In the genomic region with DNA sequence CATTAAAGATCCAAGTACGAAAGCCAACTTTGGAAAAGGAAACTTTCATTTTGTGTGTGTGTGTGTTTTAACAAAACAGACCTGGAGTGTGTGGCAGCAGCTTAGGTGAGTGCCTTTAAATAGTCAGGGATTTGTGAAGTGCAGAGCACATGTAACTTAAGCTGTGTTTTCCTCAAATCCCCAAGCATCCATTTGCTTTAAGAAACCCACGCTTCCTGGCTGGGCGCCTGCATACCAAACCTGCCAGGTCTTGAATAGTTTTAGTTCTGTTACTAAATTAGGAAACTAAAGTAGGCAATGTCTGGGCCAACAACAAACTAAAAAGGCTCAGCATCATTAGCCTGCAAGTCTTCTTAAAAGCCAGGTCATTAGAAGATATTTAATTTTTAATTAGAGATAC, we compare ENCODE assay signal across 9 mouse cellular contexts. TPM values are rescaled to one million over a fixed set of nuclear protein-coding genes. Genes with fewer than 3 reads are reported as not detected.
DNase-seq lines count a peak whose midpoint lies in the region; ATAC-seq and TF ChIP-seq lines count a peak whose summit lies in the region.
"Had no signal": no experiment of that assay in that cellular context is flagged by ENCODE, and none has a peak within 500 bp of the region (broad histone marks: within the 10 kb centered on the region; RNA-seq: fewer than 3 reads in every experiment).

No protein-coding gene starts in this region.

- no peak for TF ChIP-seq CTCF in hindbrain, postnatal 0 days (IDR thresholded peaks at IDR 0.05; ENCODE audit: low read depth)

- 66% methylated on average over 3 of the region's 3 CpGs for WGBS in hindbrain, postnatal 0 days
- WGBS in hindbrain, embryonic 12.5 days, result 73% methylated on average over 3 of the region's 3 CpGs
- 71% methylated on average over 3 of the region's 3 CpGs for WGBS in intestine, embryonic 15.5 days

- H3K36me3 ChIP-seq in hindbrain, postnatal 0 days (ENCODE audit: insufficient read depth, low read length), result no peaks in the 10 kb centered on the region
- no peaks in the 10 kb centered on the region for H3K36me3 ChIP-seq in hindbrain, embryonic 12.5 days
- H3K36me3 ChIP-seq in intestine, embryonic 15.5 days, result no peaks in the 10 kb centered on the region
- H3K36me3 ChIP-seq: hindbrain, embryonic 15.5 days had no signal

- no peaks in the 10 kb centered on the region for H3K9me3 ChIP-seq in hindbrain, postnatal 0 days (ENCODE audit: low read length)
- H3K9me3 ChIP-seq in hindbrain, embryonic 12.5 days (replicated peaks), result no peaks in the 10 kb centered on the region
- H3K9me3 ChIP-seq in intestine, embryonic 15.5 days, result no peaks in the 10 kb centered on the region
- H3K9me3 ChIP-seq: hindbrain, embryonic 15.5 days had no signal

- no peaks in the 10 kb centered on the region for H3K27me3 ChIP-seq in hindbrain, postnatal 0 days (ENCODE audit: insufficient read depth, low read length)
- no peaks in the 10 kb centered on the region for H3K27me3 ChIP-seq in hindbrain, embryonic 12.5 days
- H3K27me3 ChIP-seq in intestine, embryonic 15.5 days (replicated peaks), result no peaks in the 10 kb centered on the region
- H3K27me3 ChIP-seq: hindbrain, embryonic 15.5 days had no signal

- H3K9ac ChIP-seq in hindbrain, postnatal 0 days (replicated peaks; ENCODE audit: low read length), result no peak overlapping the region
- no peak overlapping the region for H3K9ac ChIP-seq in hindbrain, embryonic 12.5 days
- H3K9ac ChIP-seq in intestine, embryonic 15.5 days, result no peak overlapping the region
- H3K9ac ChIP-seq: hindbrain, embryonic 15.5 days had no signal

- peak; percentile 34 for DNase-seq in hindbrain, postnatal 0 days (ENCODE audit: low spot score)
- DNase-seq in kidney, postnatal 25 days, result peak; percentile 76 to 81
- DNase-seq in lung, postnatal 10 days, result peak; percentile 26
- DNase-seq in embryo, embryonic 9.5 days (ENCODE audit: extremely low spot score), result no peak
- DNase-seq in spleen, adult 12 weeks (ENCODE audit: low spot score), result no peak

- no peak for ATAC-seq in hindbrain, postnatal 0 days
- no peak for ATAC-seq in hindbrain, embryonic 12.5 days (ENCODE audit: low FRiP score)
- peak; percentile 82 for ATAC-seq in frontal cortex, adult (ENCODE audit: low TSS enrichment)
- no peak for ATAC-seq in intestine, embryonic 15.5 days

- no peak overlapping the region for H3K4me3 ChIP-seq in hindbrain, postnatal 0 days (ENCODE audit: low read length)
- H3K4me3 ChIP-seq in hindbrain, embryonic 12.5 days, result no peak overlapping the region
- no peak overlapping the region for H3K4me3 ChIP-seq in intestine, embryonic 15.5 days (replicated peaks)
- H3K4me3 ChIP-seq: hindbrain, embryonic 15.5 days had no signal

- no peaks in the 10 kb centered on the region for H3K4me1 ChIP-seq in hindbrain, postnatal 0 days (ENCODE audit: insufficient read depth, low read length)
- H3K4me1 ChIP-seq in hindbrain, embryonic 12.5 days, result no peaks in the 10 kb centered on the region
- H3K4me1 ChIP-seq in intestine, embryonic 15.5 days (replicated peaks), result 0 out of 2 replicates have a peak, but pooled peaks cover 3% of the 10 kb centered on the region

- no peak overlapping the region for H3K27ac ChIP-seq in hindbrain, postnatal 0 days
- H3K27ac ChIP-seq in hindbrain, embryonic 12.5 days, result no peak overlapping the region
- H3K27ac ChIP-seq in intestine, embryonic 15.5 days, result no peak overlapping the region
- H3K27ac ChIP-seq: hindbrain, embryonic 15.5 days had no signal

- no peak overlapping the region for H3K4me2 ChIP-seq in hindbrain, postnatal 0 days (ENCODE audit: low read depth, low read length)
- no peak overlapping the region for H3K4me2 ChIP-seq in hindbrain, embryonic 12.5 days (replicated peaks)
- H3K4me2 ChIP-seq in intestine, embryonic 15.5 days (replicated peaks), result no peak overlapping the region
- H3K4me2 ChIP-seq: hindbrain, embryonic 15.5 days had no signal

RNA-seq across cellular contexts. Expression of a gene that starts 47.0 kb away (rescaled TPM):
- total RNA-seq in hindbrain, postnatal 0 days (2014; rRNA removed), result 43.2 and 48.5 TPM in 2 replicates
- polyA plus RNA-seq in hindbrain, postnatal 0 days (2015; fragmentation: Nextera tagmentation; extraction: Ambion mirVana), result 22.4 and 22.6 TPM in 2 replicates
- polyA plus RNA-seq in hindbrain, embryonic 12.5 days (2016; fragmentation: Nextera tagmentation; extraction: Ambion mirVana), result 31.3 and 33.8 TPM in 2 replicates
- 8.9 and 10.4 TPM in 2 replicates for polyA plus RNA-seq in intestine, embryonic 15.5 days (2015; fragmentation: Nextera tagmentation; extraction: Ambion mirVana)

RNA-seq across cellular contexts. Expression of a gene that starts 49.2 kb away (rescaled TPM):
- 4.3 and 5.3 TPM in 2 replicates for total RNA-seq in hindbrain, postnatal 0 days (2014; rRNA removed)
- polyA plus RNA-seq in hindbrain, postnatal 0 days (2015; fragmentation: Nextera tagmentation; extraction: Ambion mirVana), result 6.2 and 8.2 TPM in 2 replicates
- 31.6 and 33.1 TPM in 2 replicates for polyA plus RNA-seq in hindbrain, embryonic 12.5 days (2016; fragmentation: Nextera tagmentation; extraction: Ambion mirVana)
- 20.9 and 21.8 TPM in 2 replicates for polyA plus RNA-seq in intestine, embryonic 15.5 days (2015; fragmentation: Nextera tagmentation; extraction: Ambion mirVana)

Comparison
In these comparisons a context has a peak if more than half of its experiments do, and no peak if none do; other contexts are left out.
1. DNase-seq: peak in hindbrain, postnatal 0 days (single experiment), kidney, postnatal 25 days (2 of 2) and lung, postnatal 10 days (single experiment); none in embryo, embryonic 9.5 days (single experiment) and spleen, adult 12 weeks (single experiment).